Mouse (Mus musculus): ENCODE measurements around the gene Twf1. TPM values are rescaled to one million over a fixed set of nuclear protein-coding genes. Genes with fewer than 3 reads are reported as not detected.

Gene Twf1
- 28.1 and 34.2 TPM in 2 replicates for total RNA-seq (2014; rRNA removed)
- polyA plus RNA-seq (2012; rRNA removed) = 20.1 and 21.7 TPM in 2 replicates

- peak; percentile 77 for TF ChIP-seq POLR2A (IDR thresholded peaks at IDR 0.05; ENCODE audit: extremely low read depth, insufficient read depth, low read length)
- no peak for TF ChIP-seq CTCF (IDR thresholded peaks at IDR 0.05; ENCODE audit: low read depth, low read length)
- Histone ChIP-seq H3K36me3 (ENCODE audit: control insufficient read depth, insufficient read depth, low read length) (peaks cover 14% of the 10 kb centered on the region), H3K27ac (replicated peaks; ENCODE audit: insufficient read depth, low read depth, low read length) (peak within 1 kb of the TSS; percentile 72), H3K9ac (ENCODE audit: low read depth, low read length) (peak within 1 kb of the TSS; percentile 98), H3K4me1 (ENCODE audit: control insufficient read depth, insufficient read depth, low read length) (peaks cover 4% of the 10 kb centered on the region; the same call in 1 of the 2 replicates), H3K79me2 (ENCODE audit: control insufficient read depth, insufficient read depth, low read length) (peaks cover 7% of the 10 kb centered on the region; the same call in 1 of the 2 replicates), H3K4me3 (ENCODE audit: insufficient read depth, low read depth, low read length) (peak within 1 kb of the TSS; percentile 95), H3K27me3 (ENCODE audit: control insufficient read depth, insufficient read depth, low read length) (no peaks in the 10 kb centered on the region)
- DNase-seq (ENCODE audit: extremely low read depth, low read depth, low spot score) = peak; percentile 85
- under 1% methylated on average over 70 of the region's 70 CpGs for WGBS
Observed at GRCm38 (mm10) chr15:94589219-94590075, at the start of gene Twf1. Gene Twf1 (minus strand): TSS chr15:94589889.

GRCm38 (mm10) chr15:94639126-94639525, 49.4 kb upstream of the Twf1 start:
- Histone ChIP-seq H3K36me3 (ENCODE audit: control insufficient read depth, insufficient read depth, low read length) (no peaks in the 10 kb centered on the region), H3K79me2 (ENCODE audit: control insufficient read depth, insufficient read depth, low read length) (no peaks in the 10 kb centered on the region), H3K27ac (replicated peaks; ENCODE audit: insufficient read depth, low read depth, low read length) (no peak overlapping the region), H3K4me1 (ENCODE audit: control insufficient read depth, insufficient read depth, low read length) (no peaks in the 10 kb centered on the region), H3K4me3 (ENCODE audit: insufficient read depth, low read depth, low read length) (no peak overlapping the region), H3K9ac (ENCODE audit: low read depth, low read length) (no peak overlapping the region), H3K27me3 (ENCODE audit: control insufficient read depth, insufficient read depth, low read length) (no peaks in the 10 kb centered on the region)
- DNase-seq (ENCODE audit: extremely low read depth, low read depth, low spot score) = no peak
- 71% methylated on average over 2 of the region's 2 CpGs for WGBS
- TF ChIP-seq POLR2A (IDR thresholded peaks at IDR 0.05; ENCODE audit: extremely low read depth, insufficient read depth, low read length) (no peak), CTCF (IDR thresholded peaks at IDR 0.05; ENCODE audit: low read depth, low read length) (no peak)

- WGBS = 92% methylated on average over 2 of the region's 2 CpGs
- H3K36me3 ChIP-seq (ENCODE audit: control insufficient read depth, insufficient read depth, low read length) = no peaks in the 10 kb centered on the region
- H3K27ac ChIP-seq (replicated peaks; ENCODE audit: insufficient read depth, low read depth, low read length) = no peak overlapping the region
- no peak overlapping the region for H3K9ac ChIP-seq (ENCODE audit: low read depth, low read length)
- TF ChIP-seq CTCF (IDR thresholded peaks at IDR 0.05; ENCODE audit: low read depth, low read length) = no peak
- TF ChIP-seq POLR2A (IDR thresholded peaks at IDR 0.05; ENCODE audit: extremely low read depth, insufficient read depth, low read length) = no peak
- no peak for DNase-seq (ENCODE audit: extremely low read depth, low read depth, low spot score)
- H3K4me1 ChIP-seq (ENCODE audit: control insufficient read depth, insufficient read depth, low read length) = no peaks in the 10 kb centered on the region
- H3K79me2 ChIP-seq (ENCODE audit: control insufficient read depth, insufficient read depth, low read length) = no peaks in the 10 kb centered on the region
- no peak overlapping the region for H3K4me3 ChIP-seq (ENCODE audit: insufficient read depth, low read depth, low read length)
- no peaks in the 10 kb centered on the region for H3K27me3 ChIP-seq (ENCODE audit: control insufficient read depth, insufficient read depth, low read length)
Observed at GRCm38 (mm10) chr15:94638207-94638606, 48.5 kb upstream of the Twf1 start.

- H3K4me1 ChIP-seq (ENCODE audit: control insufficient read depth, insufficient read depth, low read length) = no peaks in the 10 kb centered on the region
- H3K4me3 ChIP-seq (ENCODE audit: insufficient read depth, low read depth, low read length) = no peak overlapping the region
- H3K27me3 ChIP-seq (ENCODE audit: control insufficient read depth, insufficient read depth, low read length) = peaks cover 3% of the 10 kb centered on the region; the same call in 1 of the 2 replicates
- no peak overlapping the region for H3K27ac ChIP-seq (replicated peaks; ENCODE audit: insufficient read depth, low read depth, low read length)
- no peak overlapping the region for H3K9ac ChIP-seq (ENCODE audit: low read depth, low read length)
- TF ChIP-seq CTCF (IDR thresholded peaks at IDR 0.05; ENCODE audit: low read depth, low read length) (no peak), POLR2A (IDR thresholded peaks at IDR 0.05; ENCODE audit: extremely low read depth, insufficient read depth, low read length) (no peak)
- no peaks in the 10 kb centered on the region for H3K79me2 ChIP-seq (ENCODE audit: control insufficient read depth, insufficient read depth, low read length)
- WGBS = 80% methylated on average over 11 of the region's 11 CpGs
- no peaks in the 10 kb centered on the region for H3K36me3 ChIP-seq (ENCODE audit: control insufficient read depth, insufficient read depth, low read length)
- no peak for DNase-seq (ENCODE audit: extremely low read depth, low read depth, low spot score)
Observed at GRCm38 (mm10) chr15:94634524-94634923, 44.8 kb upstream of the Twf1 start.

GRCm38 (mm10) chr15:94630553-94630952, 40.9 kb upstream of the Twf1 start:
- Histone ChIP-seq H3K9ac (ENCODE audit: low read depth, low read length) (no peak overlapping the region), H3K27me3 (ENCODE audit: control insufficient read depth, insufficient read depth, low read length) (peaks cover 11% of the 10 kb centered on the region), H3K36me3 (ENCODE audit: control insufficient read depth, insufficient read depth, low read length) (no peaks in the 10 kb centered on the region), H3K27ac (replicated peaks; ENCODE audit: insufficient read depth, low read depth, low read length) (no peak overlapping the region), H3K79me2 (ENCODE audit: control insufficient read depth, insufficient read depth, low read length) (no peaks in the 10 kb centered on the region), H3K4me1 (ENCODE audit: control insufficient read depth, insufficient read depth, low read length) (no peaks in the 10 kb centered on the region), H3K4me3 (ENCODE audit: insufficient read depth, low read depth, low read length) (no peak overlapping the region)
- TF ChIP-seq POLR2A (IDR thresholded peaks at IDR 0.05; ENCODE audit: extremely low read depth, insufficient read depth, low read length) = no peak
- no peak for TF ChIP-seq CTCF (IDR thresholded peaks at IDR 0.05; ENCODE audit: low read depth, low read length)
- WGBS = 54% methylated on average over 4 of the region's 4 CpGs
- DNase-seq (ENCODE audit: extremely low read depth, low read depth, low spot score) = no peak

All from liver, adult 2 months (tissue).